Mouse (Mus musculus): ENCODE results near the gene Rtn4r. TPM values are rescaled to one million over a fixed set of nuclear protein-coding genes. Genes with fewer than 3 reads are reported as not detected.

Gene Rtn4r
- total RNA-seq (2021) (under 1 TPM; 0.14 to 0.23 TPM), polyA plus RNA-seq (2012; rRNA removed) (0.58 and 0.90 TPM in 2 replicates)
- long read RNA-seq = 0 reads

GRCm38 (mm10) chr16:18127241-18127861 is at the start of gene Rtn4r:
Gene Rtn4r (plus strand): TSS chr16:18127642.
- DNase-seq = peak; percentile 72

GRCm38 (mm10) chr16:18078314-18079015 is 49.0 kb upstream of the Rtn4r start:
- peak; percentile 62 for DNase-seq

- no peak for DNase-seq
Measured at GRCm38 (mm10) chr16:18079300-18079699, 48.1 kb upstream of the Rtn4r start.

- no peak for DNase-seq
Measured at GRCm38 (mm10) chr16:18080171-18080570, 47.3 kb upstream of the Rtn4r start.

GRCm38 (mm10) chr16:18081149-18081827 is 46.2 kb upstream of the Rtn4r start:
- peak; percentile 65 for DNase-seq

- DNase-seq = peak; percentile 52
Measured at GRCm38 (mm10) chr16:18082291-18082690, 45.2 kb upstream of the Rtn4r start.

GRCm38 (mm10) chr16:18083231-18083951 is 44.1 kb upstream of the Rtn4r start:
- peak; percentile 89 for DNase-seq

GRCm38 (mm10) chr16:18084262-18084661 is 43.2 kb upstream of the Rtn4r start:
- DNase-seq = peak; percentile 65

- peak; percentile 83 for DNase-seq
Measured at GRCm38 (mm10) chr16:18087101-18087500, 40.3 kb upstream of the Rtn4r start.

GRCm38 (mm10) chr16:18096348-18096747 is 31.1 kb upstream of the Rtn4r start:
- DNase-seq = no peak

GRCm38 (mm10) chr16:18102816-18103215 is 24.6 kb upstream of the Rtn4r start:
- no peak for DNase-seq

GRCm38 (mm10) chr16:18103366-18103765 is 24.1 kb upstream of the Rtn4r start:
- DNase-seq = no peak

- no peak for DNase-seq
Measured at GRCm38 (mm10) chr16:18103808-18104207, 23.6 kb upstream of the Rtn4r start.

GRCm38 (mm10) chr16:18108221-18108966 is 19.0 kb upstream of the Rtn4r start:
- peak; percentile 90 for DNase-seq

GRCm38 (mm10) chr16:18111042-18111441 is 16.4 kb upstream of the Rtn4r start:
- DNase-seq = no peak

GRCm38 (mm10) chr16:18116467-18116866 is 11.0 kb upstream of the Rtn4r start:
- DNase-seq = no peak

- no peak for DNase-seq
Measured at GRCm38 (mm10) chr16:18118285-18118684, 9.2 kb upstream of the Rtn4r start.

- DNase-seq = peak; percentile 37
Measured at GRCm38 (mm10) chr16:18119031-18119730, 8.3 kb upstream of the Rtn4r start.

- no peak for DNase-seq
Measured at GRCm38 (mm10) chr16:18122740-18123139, 4.7 kb upstream of the Rtn4r start.

GRCm38 (mm10) chr16:18123471-18123870 is 4.0 kb upstream of the Rtn4r start:
- DNase-seq = no peak

- no peak for DNase-seq
Measured at GRCm38 (mm10) chr16:18124040-18124439, 3.4 kb upstream of the Rtn4r start.
